Mouse (Mus musculus) CH12.LX (cell line): ENCODE data around the gene Gm20388. TPM values are rescaled to one million over a fixed set of nuclear protein-coding genes. Genes with fewer than 3 reads are reported as not detected.
A peak's percentile ranks its signal among the peaks of the same experiment; 100 is the strongest.

Experiments
- DNase-seq: peaks from one replicate; pipeline ENCODE4 v3.0.0-alpha.2; 2013; ENCODE audit errors: extremely low read depth
- H3K27ac ChIP-seq: 2 replicates; pipeline ENCODE4 v1.5.1; 2012; ENCODE audit warnings: low read depth, mild to moderate bottlenecking, control low read depth, moderate library complexity; ENCODE audit not compliant: insufficient read depth
- H3K27me3 ChIP-seq: replicated peaks from 2 replicates; pipeline ENCODE3; 2012; ENCODE audit warnings: inconsistent platforms
- H3K36me3 ChIP-seq, 2 experiments: replicated peaks in 1 of 2; 2 replicates each; pipeline versions ENCODE3 to v1.6.1; 2012; ENCODE audit warnings: inconsistent platforms in 1 of 2, low read length in 1 of 2, mild to moderate bottlenecking in 1 of 2, mixed read lengths in 1 of 2, moderate library complexity in 1 of 2; ENCODE audit not compliant: control insufficient read depth in 1 of 2, insufficient read depth in 1 of 2
- H3K4me1 ChIP-seq, 2 experiments: 2 replicates each; pipeline ENCODE4 v1.6.1; 2012; ENCODE audit warnings: inconsistent platforms in 1 of 2, moderate library complexity in 1 of 2; ENCODE audit not compliant: insufficient read depth in 2 of 2, control insufficient read depth in 1 of 2
- H3K4me2 ChIP-seq: 2 replicates; pipeline ENCODE4 v1.6.1; 2012; ENCODE audit warnings: low read depth, mild to moderate bottlenecking, control low read depth; ENCODE audit not compliant: poor library complexity, insufficient read depth, severe bottlenecking
- H3K4me3 ChIP-seq, 3 experiments: fragments of 150-350 bp in 1 of 3; sonication (generic) in 1 of 3; replicated peaks in 1 of 3; 2 replicates each; pipeline versions ENCODE3 to v1.5.1; 2011 to 2012; ENCODE audit warnings: low read depth in 2 of 3, low read length in 2 of 3, mild to moderate bottlenecking in 2 of 3, moderate library complexity in 2 of 3, control low read depth in 1 of 3, improper control_type of control experiment in 1 of 3, inconsistent platforms in 1 of 3, mixed read lengths in 1 of 3; ENCODE audit not compliant: poor library complexity in 1 of 3
- H3K79me2 ChIP-seq: replicated peaks from 2 replicates; pipeline ENCODE4 v1.6.1; 2012; ENCODE audit warnings: mild to moderate bottlenecking, moderate library complexity; ENCODE audit not compliant: control insufficient read depth, poor library complexity, insufficient read depth, severe bottlenecking; ENCODE audit errors: extremely low read depth
- H3K9ac ChIP-seq: 2 replicates; pipeline ENCODE4 v1.6.1; 2012; ENCODE audit warnings: low read depth, mild to moderate bottlenecking, control low read depth, moderate library complexity; ENCODE audit not compliant: insufficient read depth
- H3K9me3 ChIP-seq: replicated peaks from 2 replicates; pipeline ENCODE3; 2012; ENCODE audit warnings: low read length, inconsistent platforms, mixed read lengths
- BHLHE40 ChIP-seq: IDR thresholded peaks from 2 replicates; pipeline ENCODE4 v1.6.1; 2011; ENCODE audit warnings: mild to moderate bottlenecking, low read depth, low read length, improper control_type of control experiment
- CHD1 ChIP-seq: IDR thresholded peaks from 2 replicates; pipeline ENCODE4 v1.6.1; 2012; ENCODE audit warnings: low read depth, low read length, improper control_type of control experiment, inconsistent platforms
- CHD2 ChIP-seq: IDR thresholded peaks from 2 replicates; pipeline ENCODE4 v1.6.1; 2011; ENCODE audit warnings: low read length, improper control_type of control experiment
- CTCF ChIP-seq, 2 experiments: IDR thresholded peaks in 1 of 2; conservative IDR thresholded peaks in 1 of 2; 2 replicates each; pipeline ENCODE4 v1.5.1; 2011 to 2012; ENCODE audit warnings: low read depth in 2 of 2, low read length in 2 of 2, improper control_type of control experiment in 1 of 2, inconsistent platforms in 1 of 2, mild to moderate bottlenecking in 1 of 2, moderate library complexity in 1 of 2
- E2F4 ChIP-seq: IDR thresholded peaks from 2 replicates; pipeline ENCODE4 v1.6.1; 2011; ENCODE audit warnings: low read depth, low read length, improper control_type of control experiment; ENCODE audit not compliant: insufficient replicate concordance
- ELF1 ChIP-seq: IDR thresholded peaks from 2 replicates; pipeline ENCODE4 v1.6.1; 2014; ENCODE audit warnings: low read depth, mild to moderate bottlenecking, inconsistent platforms, low read length, improper control_type of control experiment
- EP300 ChIP-seq: IDR thresholded peaks from 2 replicates; pipeline ENCODE4 v1.6.1; 2011; ENCODE audit warnings: low read length, improper control_type of control experiment
- ETS1 ChIP-seq: conservative IDR thresholded peaks from 2 replicates; pipeline ENCODE4 v1.6.1; 2012; ENCODE audit warnings: low read depth, mild to moderate bottlenecking, inconsistent platforms, low read length, improper control_type of control experiment, moderate library complexity
- GABPA ChIP-seq: IDR thresholded peaks from 2 replicates; pipeline ENCODE4 v1.6.1; 2012; ENCODE audit warnings: low read depth, low read length, improper control_type of control experiment, inconsistent platforms; ENCODE audit not compliant: insufficient replicate concordance
- HCFC1 ChIP-seq: IDR thresholded peaks from 2 replicates; pipeline ENCODE4 v1.6.1; 2012; ENCODE audit warnings: low read depth, mild to moderate bottlenecking, inconsistent platforms, low read length, improper control_type of control experiment
- IRF4 ChIP-seq: IDR thresholded peaks from 2 replicates; pipeline ENCODE4 v1.6.1; 2014; ENCODE audit warnings: low read depth, mild to moderate bottlenecking, inconsistent platforms, low read length, improper control_type of control experiment
- JUN ChIP-seq: IDR thresholded peaks from 2 replicates; pipeline ENCODE4 v1.6.1; 2011; ENCODE audit warnings: low read depth, mild to moderate bottlenecking, low read length, improper control_type of control experiment, moderate library complexity; ENCODE audit not compliant: insufficient read depth
- JUND ChIP-seq: conservative IDR thresholded peaks from 2 replicates; pipeline ENCODE4 v1.6.1; 2011; ENCODE audit warnings: low read depth, low read length, improper control_type of control experiment
- KAT2A ChIP-seq: IDR thresholded peaks from 2 replicates; pipeline ENCODE4 v1.6.1; 2012; ENCODE audit warnings: low read length, improper control_type of control experiment, inconsistent platforms; ENCODE audit not compliant: insufficient replicate concordance
- MAFK ChIP-seq: IDR thresholded peaks from 2 replicates; pipeline ENCODE4 v1.6.1; 2011; ENCODE audit warnings: low read length, improper control_type of control experiment; ENCODE audit not compliant: insufficient replicate concordance
- MAX ChIP-seq: IDR thresholded peaks from 2 replicates; pipeline ENCODE4 v1.6.1; 2011; ENCODE audit warnings: low read length, improper control_type of control experiment
- MAZ ChIP-seq: IDR thresholded peaks from 2 replicates; pipeline ENCODE4 v1.6.1; 2012; ENCODE audit warnings: low read depth, mild to moderate bottlenecking, inconsistent platforms, low read length, improper control_type of control experiment, moderate library complexity
- MEF2A ChIP-seq: IDR thresholded peaks from 2 replicates; pipeline ENCODE4 v1.6.1; 2014; ENCODE audit warnings: low read depth, mild to moderate bottlenecking, inconsistent platforms, low read length, improper control_type of control experiment, borderline replicate concordance
- MXI1 ChIP-seq: IDR thresholded peaks from 2 replicates; pipeline ENCODE4 v1.6.1; 2011; ENCODE audit warnings: mild to moderate bottlenecking, low read depth, low read length, improper control_type of control experiment
- MYC ChIP-seq: IDR thresholded peaks from 2 replicates; pipeline ENCODE4 v1.6.1; 2011; ENCODE audit warnings: low read depth, mild to moderate bottlenecking, improper control_type of control experiment, low read length
- NELFE ChIP-seq: IDR thresholded peaks from 2 replicates; pipeline ENCODE4 v1.6.1; 2011; ENCODE audit warnings: low read depth, low read length, improper control_type of control experiment
- PAX5 ChIP-seq: IDR thresholded peaks from 2 replicates; pipeline ENCODE4 v1.6.1; 2012; ENCODE audit warnings: low read length, inconsistent platforms, mixed read lengths
- POLR2A ChIP-seq: IDR thresholded peaks from 2 replicates; pipeline ENCODE4 v1.6.1; 2011; ENCODE audit warnings: low read depth, mild to moderate bottlenecking, improper control_type of control experiment, low read length
- POLR2AphosphoS2 ChIP-seq: IDR thresholded peaks from 2 replicates; pipeline ENCODE4 v1.6.1; 2011; ENCODE audit warnings: low read depth, low read length, improper control_type of control experiment
- RAD21 ChIP-seq: IDR thresholded peaks from 2 replicates; pipeline ENCODE4 v1.6.1; 2011; ENCODE audit warnings: low read depth, mild to moderate bottlenecking, low read length, improper control_type of control experiment, moderate library complexity
- SIN3A ChIP-seq: IDR thresholded peaks from 2 replicates; pipeline ENCODE4 v1.6.1; 2012; ENCODE audit warnings: low read length, improper control_type of control experiment, inconsistent platforms
- SMC3 ChIP-seq: IDR thresholded peaks from 2 replicates; pipeline ENCODE4 v1.6.1; 2011; ENCODE audit warnings: low read depth, low read length, improper control_type of control experiment
- TBP ChIP-seq: conservative IDR thresholded peaks from 2 replicates; pipeline ENCODE4 v1.6.1; 2011; ENCODE audit warnings: low read depth, low read length, improper control_type of control experiment
- TCF12 ChIP-seq: IDR thresholded peaks from 2 replicates; pipeline ENCODE4 v1.6.1; 2014; ENCODE audit warnings: low read depth, mild to moderate bottlenecking, inconsistent platforms, low read length, improper control_type of control experiment
- UBTF ChIP-seq: IDR thresholded peaks from 2 replicates; pipeline ENCODE4 v1.6.1; 2012; ENCODE audit warnings: low read depth, mild to moderate bottlenecking, inconsistent platforms, low read length, improper control_type of control experiment, moderate library complexity
- USF1 ChIP-seq: IDR thresholded peaks from 2 replicates; pipeline ENCODE4 v1.6.1; 2014; ENCODE audit warnings: low read depth, mild to moderate bottlenecking, inconsistent platforms, low read length, improper control_type of control experiment
- USF2 ChIP-seq: conservative IDR thresholded peaks from 2 replicates; pipeline ENCODE4 v1.6.1; 2011; ENCODE audit warnings: low read depth, low read length, improper control_type of control experiment
- ZC3H11A ChIP-seq: IDR thresholded peaks from 2 replicates; pipeline ENCODE4 v1.6.1; 2012; ENCODE audit warnings: low read depth, mild to moderate bottlenecking, inconsistent platforms, low read length, improper control_type of control experiment
- ZKSCAN1 ChIP-seq: IDR thresholded peaks from 2 replicates; pipeline ENCODE4 v1.6.1; 2012; ENCODE audit warnings: low read depth, inconsistent platforms, low read length, improper control_type of control experiment, borderline replicate concordance
- ZMIZ1 ChIP-seq: IDR thresholded peaks from 2 replicates; pipeline ENCODE4 v1.6.1; 2012; ENCODE audit warnings: low read depth, mild to moderate bottlenecking, inconsistent platforms, low read length, improper control_type of control experiment
- ZNF384 ChIP-seq: IDR thresholded peaks from 2 replicates; pipeline ENCODE4 v1.6.1; 2012; ENCODE audit warnings: low read depth, low read length, improper control_type of control experiment, inconsistent platforms
- dilution Hi-C: fragments of 300-500 bp; cut with MboI; formaldehyde crosslinking; loops from 2 replicates; pipeline ENCODE4 v1.14.3; 2020; ENCODE audit warnings: low sequenced_read_pairs; ENCODE audit not compliant: extremely low pct_unique_long_range_greater_than_20kb, extremely low pct_ligation_motif_present
- in situ Hi-C: fragments of 300-500 bp; cut with MboI; formaldehyde crosslinking; loops from 3 replicates; pipeline ENCODE4 v1.14.3; 2019; ENCODE audit warnings: low sequenced_read_pairs, low pct_ligation_motif_present, low pct_unique_long_range_greater_than_20kb, mixed read lengths
- polyA plus RNA-seq: library from polyadenylated mRNA; unstranded; fragments of >175 nt; gene quantifications from 2 replicates; pipeline ENCODE4 v1.2.1, GENCODE M21; 2012; ENCODE audit warnings: low read depth; ENCODE audit not compliant: insufficient read length
- total RNA-seq, 2 experiments: library from RNA; depleted of rRNA; stranded (reverse); fragments of 300-350 nt in 1 of 2; fragments of >200 nt in 1 of 2; gene quantifications; 2 replicates each; pipeline ENCODE4 v1.2.3; 2012 to 2014

Gm20388 gene
- total and polyA plus RNA-seq, 3 experiments, result 14.8 to 26.3 (median 22.2) TPM

DNA sequence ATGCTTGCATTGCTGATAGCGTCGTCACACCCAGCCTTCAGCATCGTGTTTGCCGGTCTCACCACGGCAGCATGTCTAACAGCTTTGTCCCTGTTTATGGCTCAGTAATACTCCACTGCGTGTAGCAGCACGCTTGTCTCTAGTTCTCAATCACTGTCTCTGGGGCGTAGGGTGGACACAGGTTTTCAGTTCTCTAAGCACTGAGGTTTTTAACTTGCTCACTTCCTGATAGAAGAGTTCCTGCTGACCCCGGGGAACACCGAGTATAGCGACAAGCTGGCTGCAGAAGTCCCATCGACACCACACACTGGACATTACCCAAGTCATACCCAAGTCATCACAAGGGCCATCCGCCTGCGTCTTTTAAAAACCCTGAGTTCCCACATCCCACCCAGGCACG, 525.1 kb downstream of the Gm20388 start (continued):
- TF ChIP-seq POLR2A (no peak), CTCF (conservative IDR thresholded peaks at IDR 0.05 in 1 of 2, IDR thresholded peaks at IDR 0.05 in 1 of 2; ENCODE audit: low read depth in 2 of 2, low read length in 2 of 2) (no peak), E2F4 (no peak), CHD2 (peak; percentile 53; the same call in 1 of the 2 replicates), ETS1 (peak; percentile 68), CHD1 (peak; percentile 73; the same call in 1 of the 2 replicates), MAZ (0 out of 2 replicates have a peak, but pooled peaks have one; percentile 26)

DNA sequence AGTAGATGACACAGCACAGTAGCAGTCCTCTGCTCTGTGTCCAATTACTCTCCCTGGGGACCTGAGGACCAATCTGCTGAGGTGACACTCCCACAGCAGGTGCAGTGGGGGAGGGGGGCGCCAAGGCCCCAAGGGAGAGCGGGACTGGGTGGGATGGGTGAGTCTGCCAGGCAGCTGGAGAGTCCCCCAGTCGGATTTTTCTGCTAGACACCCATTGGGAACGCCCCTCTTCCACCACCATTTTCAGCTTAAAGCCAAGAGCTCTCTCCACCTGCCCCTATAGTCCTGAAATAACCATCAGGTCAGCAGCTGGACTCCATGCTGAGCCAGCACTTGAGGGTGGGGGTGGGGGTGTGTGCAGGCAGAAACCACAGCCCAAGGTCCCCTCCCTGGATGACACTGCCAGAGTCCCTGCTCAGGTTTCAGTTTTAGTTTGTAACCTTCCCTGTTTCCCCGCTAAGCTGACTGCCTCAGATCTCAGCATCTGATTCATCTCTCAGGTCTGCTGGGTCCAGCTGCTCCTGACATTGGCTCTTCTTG, 525.9 kb downstream of the Gm20388 start:
- Histone ChIP-seq H3K4me2 (peak overlapping the region; percentile 63), H3K4me3 (peak overlapping the region in 1 of 3 experiments; percentile 9), H3K27me3 (peaks cover 12% of the 10 kb centered on the region), H3K4me1 (peaks cover 29 to 43% of the 10 kb centered on the region in 2 experiments), H3K27ac (peak overlapping the region; percentile 95), H3K36me3 (no peaks in the 10 kb centered on the region), H3K9ac (no peak overlapping the region), H3K79me2 (no peaks in the 10 kb centered on the region), H3K9me3 (peaks cover 15% of the 10 kb centered on the region)
- in situ Hi-C loops (loop anchor here (5.0 kb wide), 1 partner anchor 36 kb away; no protein-coding TSS in a partner anchor), dilution Hi-C loops (no loop called here)
- peak; percentile 96 for DNase-seq
- TF ChIP-seq TBP (no peak), MAX (no peak; the same call in 1 of the 2 replicates), RAD21 (peak; percentile 18), JUND (peak; percentile 48; the same call in 1 of the 2 replicates), ELF1 (peak; percentile 19; the same call in 1 of the 2 replicates), CTCF (conservative IDR thresholded peaks at IDR 0.05 in 1 of 2, IDR thresholded peaks at IDR 0.05 in 1 of 2; ENCODE audit: low read depth in 2 of 2, low read length in 2 of 2) (no peak), NELFE (no peak), MEF2A (peak; percentile 95; the same call in 1 of the 2 replicates), UBTF (no peak), MXI1 (peak; percentile 83), MAZ (peak; percentile 93; the same call in 1 of the 2 replicates), ZMIZ1 (no peak), BHLHE40 (peak; percentile 83), GABPA (no peak), EP300 (peak; percentile 82), ZNF384 (peak; percentile 45), CHD2 (peak; percentile 92), ETS1 (peak; percentile 99), IRF4 (peak; percentile 95), KAT2A (peak; percentile 85; the same call in 1 of the 2 replicates), SIN3A (peak; percentile 63; the same call in 1 of the 2 replicates), ZKSCAN1 (no peak), HCFC1 (no peak), MAFK (peak; percentile 99), POLR2AphosphoS2 (no peak), USF2 (no peak), USF1 (no peak), ZC3H11A (no peak; the same call in 1 of the 2 replicates), SMC3 (peak; percentile 40), MYC (peak; percentile 72), PAX5 (no peak), JUN (no peak; the same call in 1 of the 2 replicates), E2F4 (no peak), TCF12 (peak; percentile 100)
